Mouse (Mus musculus): ENCODE measurements around the gene Serpinb6c.
A peak's percentile ranks its signal among the peaks of the same experiment; 100 is the strongest.
"Not testable (repeated sequence)": the region's sequence is repeated elsewhere in the genome, so short reads cannot be mapped to it uniquely, and the experiment has no call there.

The Serpinb6c gene

DNA sequence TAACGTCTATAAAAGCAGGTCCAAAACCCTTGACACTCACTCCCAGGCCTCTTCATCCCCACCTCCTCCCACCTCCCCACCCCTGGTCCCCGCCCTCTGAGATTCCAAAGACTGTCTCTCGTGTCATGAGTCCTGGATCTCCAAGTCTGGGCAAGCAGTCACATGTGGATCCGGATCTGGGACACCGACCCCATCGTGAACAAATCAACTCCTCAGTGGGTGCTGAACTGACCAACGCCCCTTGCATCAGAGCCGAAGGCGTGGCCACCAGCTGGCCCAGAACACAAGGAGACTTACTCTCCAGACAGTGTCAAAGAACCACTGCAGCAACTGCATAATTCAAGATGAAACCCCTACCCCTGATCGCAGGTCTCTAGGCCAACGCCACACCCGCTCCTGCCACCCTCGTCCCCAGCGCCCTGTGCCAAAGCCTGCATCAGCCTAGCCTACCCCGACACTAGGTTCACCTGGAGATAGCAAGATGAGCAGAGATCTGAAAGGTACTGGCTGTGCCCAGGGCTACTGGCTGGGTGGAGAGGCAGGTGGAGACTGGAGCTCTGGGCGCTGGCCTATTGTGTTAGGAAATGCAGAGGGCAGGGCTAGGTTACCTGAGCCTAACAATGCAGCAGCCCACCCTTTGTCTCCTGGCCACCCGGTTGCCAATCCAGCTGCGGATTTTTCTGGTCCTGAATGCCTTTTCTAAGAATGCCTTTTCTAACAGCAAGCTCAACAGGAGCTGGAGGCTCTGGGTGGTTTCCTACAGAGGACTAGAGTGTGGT lies at the start of gene Serpinb6c:
Gene Serpinb6c, minus strand, starts transcription at position 533 of the 779 bp plus-strand sequence.
- DNase-seq (ENCODE audit: low read depth): no peak

DNA sequence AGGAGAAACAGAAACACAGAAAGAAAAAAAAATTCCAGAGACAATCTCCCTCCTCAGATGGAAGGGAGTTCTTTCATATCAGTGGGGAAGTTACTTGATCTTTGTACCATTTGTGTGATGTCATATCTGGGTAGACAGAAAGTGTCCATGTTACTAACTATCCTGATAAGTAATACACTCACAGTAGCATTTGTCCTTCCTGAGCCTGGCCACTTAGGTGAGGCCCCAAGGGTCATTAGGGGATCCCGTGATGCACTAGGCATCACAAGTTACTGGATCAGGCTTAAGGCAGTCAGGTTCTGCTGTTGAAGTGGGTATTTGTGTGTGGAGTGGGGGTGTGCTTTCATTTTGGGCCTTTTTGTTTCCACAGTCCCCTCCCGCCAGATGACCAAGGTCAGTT lies 47.4 kb upstream of the Serpinb6c start:
- DNase-seq (ENCODE audit: low read depth): no peak

DNA sequence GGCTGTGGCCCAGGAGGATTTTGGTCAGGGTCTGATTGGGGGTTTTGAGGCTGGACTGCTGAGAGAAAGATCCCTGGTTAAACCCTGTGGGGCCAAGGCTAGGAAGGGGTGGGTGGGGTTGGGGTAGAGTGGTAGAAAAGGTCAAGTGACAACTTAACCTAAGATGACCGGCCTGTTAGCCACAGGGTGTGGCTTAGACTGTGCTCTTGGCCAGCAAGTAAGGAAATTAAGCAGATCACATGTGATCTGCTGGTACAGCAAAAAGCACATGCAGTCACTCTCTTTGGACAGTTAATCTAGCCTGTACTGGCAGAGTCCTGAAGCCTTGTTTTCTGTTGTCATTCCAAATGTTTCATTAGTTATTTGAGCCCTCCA lies 46.6 kb upstream of the Serpinb6c start:
- peak; percentile 66 for DNase-seq (ENCODE audit: low read depth)

DNA sequence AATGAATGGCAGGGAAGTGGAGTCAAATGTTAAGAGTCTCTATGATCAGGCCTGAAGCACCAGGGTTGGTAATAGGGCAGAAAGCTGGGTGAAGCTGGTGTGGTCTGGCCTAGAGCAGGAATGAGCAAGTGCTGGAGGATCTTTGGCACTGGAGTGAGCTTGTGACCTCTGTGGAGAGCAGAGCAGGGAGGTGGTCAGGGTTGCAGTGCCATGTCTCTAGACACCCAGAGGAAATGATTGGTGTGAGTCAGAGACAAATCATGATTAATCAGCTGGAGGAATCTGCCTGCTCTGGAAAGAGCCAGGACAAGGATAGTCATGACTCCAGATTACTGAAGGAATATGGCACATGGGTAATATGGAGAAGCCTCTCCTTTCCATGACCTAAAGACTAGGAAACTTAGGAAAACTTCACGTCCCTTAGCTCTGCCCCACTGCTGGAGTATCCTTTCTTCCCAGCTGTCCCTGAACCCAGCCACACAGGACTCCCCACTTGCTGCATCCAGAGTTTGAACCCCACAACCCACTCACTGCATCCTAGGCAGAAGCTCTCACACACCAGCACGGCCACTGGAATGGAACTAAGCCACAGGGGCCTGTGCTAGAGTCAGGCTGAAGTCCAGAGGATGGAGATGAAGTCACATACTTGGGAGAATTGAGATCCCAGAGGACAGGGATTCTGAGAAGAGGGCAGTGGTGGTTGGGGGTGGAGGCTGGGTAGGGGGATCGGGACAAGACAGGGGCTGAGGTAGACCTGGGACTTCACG lies 46.0 kb upstream of the Serpinb6c start:
- DNase-seq (ENCODE audit: low read depth): peak; percentile 76

GRCm38 (mm10) chr13:33942212-33942779 lies 36.8 kb upstream of the Serpinb6c start:
- DNase-seq (ENCODE audit: low read depth): peak; percentile 23

DNA sequence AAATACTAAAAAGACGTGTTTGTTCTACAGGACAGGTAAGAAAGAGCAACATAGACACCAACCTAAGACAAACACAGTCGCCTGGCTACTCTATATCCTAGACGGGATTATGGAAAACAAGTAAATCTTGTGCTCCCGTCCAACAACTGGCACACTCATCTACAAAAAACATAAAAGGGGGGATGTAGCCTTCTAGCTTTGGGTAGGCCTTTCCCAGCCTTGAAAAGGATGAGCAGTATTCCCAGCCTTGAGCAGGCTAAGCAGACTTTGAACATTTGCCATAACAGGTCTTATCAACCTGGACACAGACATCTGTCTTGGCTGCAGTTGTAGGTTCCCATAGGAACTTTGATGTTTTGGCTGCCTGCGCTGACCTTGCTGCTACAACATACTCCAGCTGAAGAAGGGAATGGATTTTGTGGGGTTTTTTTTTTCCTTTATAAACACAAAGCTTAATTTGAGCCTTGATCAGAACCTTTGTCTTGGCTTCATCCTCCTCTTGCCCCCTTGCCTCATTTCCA lies 35.8 kb upstream of the Serpinb6c start:
- DNase-seq (ENCODE audit: low read depth): no peak

DNA sequence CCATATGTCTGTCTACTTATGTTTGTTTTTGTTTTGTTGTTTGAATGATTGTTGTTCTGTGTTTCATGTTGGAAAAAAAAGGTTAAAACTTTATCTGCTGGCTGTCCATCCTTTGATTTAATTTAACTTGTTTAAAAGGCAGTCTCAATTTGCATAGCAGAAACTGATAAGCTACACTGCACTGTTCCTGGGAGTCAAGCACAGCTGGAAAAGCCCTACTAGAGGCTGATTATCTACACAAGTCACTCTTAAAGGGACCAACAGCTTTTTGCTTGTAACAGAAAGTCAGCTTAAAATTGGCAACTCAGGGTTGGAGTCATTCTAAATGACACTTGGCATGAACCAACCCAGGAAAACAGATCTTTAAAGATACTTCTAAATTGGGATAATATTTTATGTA lies 32.1 kb upstream of the Serpinb6c start:
- DNase-seq (ENCODE audit: low read depth): not testable (repeated sequence)

GRCm38 (mm10) chr13:33937151-33937550 lies 31.6 kb upstream of the Serpinb6c start:
- DNase-seq (ENCODE audit: low read depth): no peak

DNA sequence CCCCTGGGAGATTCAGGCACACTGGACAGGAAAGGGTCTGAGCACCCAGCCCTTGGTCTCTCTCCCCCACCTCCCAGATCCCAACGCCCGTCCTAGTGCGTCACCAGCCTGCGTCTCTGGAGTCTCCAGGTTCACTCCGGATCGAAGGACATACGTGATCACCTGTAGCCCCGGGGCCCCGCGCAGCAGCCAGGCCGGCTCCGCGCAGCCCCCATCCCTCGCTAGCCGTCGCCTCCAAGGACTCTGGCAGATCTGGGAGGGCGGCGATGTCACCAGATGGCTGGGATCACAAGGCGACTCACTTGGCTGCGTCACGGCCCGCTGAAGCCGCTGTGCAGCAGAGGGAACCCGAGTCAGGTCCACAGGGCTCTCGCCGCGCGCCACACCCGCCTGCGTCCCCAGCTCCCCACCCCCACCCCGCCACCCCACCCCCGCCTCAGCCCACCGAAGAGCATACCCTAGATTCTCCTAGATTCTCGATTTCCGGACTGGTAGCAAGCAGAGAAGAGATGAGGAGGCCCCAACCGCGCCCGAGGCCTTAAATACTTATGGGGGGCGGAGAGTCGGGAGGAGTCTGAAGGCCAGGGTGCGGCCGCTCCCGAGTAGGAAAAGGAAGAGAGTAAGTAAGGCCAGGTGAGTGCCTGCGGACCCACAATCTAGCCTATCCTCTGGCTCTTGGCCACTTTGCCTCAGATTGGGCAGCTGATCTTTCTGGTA lies 30.1 kb upstream of the Serpinb6c start:
- DNase-seq (ENCODE audit: low read depth): no peak

- no peak for DNase-seq (ENCODE audit: low read depth)
Measured at GRCm38 (mm10) chr13:33934743-33935142, 29.2 kb upstream of the Serpinb6c start.

GRCm38 (mm10) chr13:33930912-33931311 lies 25.4 kb upstream of the Serpinb6c start:
- no peak for DNase-seq (ENCODE audit: low read depth)

DNA sequence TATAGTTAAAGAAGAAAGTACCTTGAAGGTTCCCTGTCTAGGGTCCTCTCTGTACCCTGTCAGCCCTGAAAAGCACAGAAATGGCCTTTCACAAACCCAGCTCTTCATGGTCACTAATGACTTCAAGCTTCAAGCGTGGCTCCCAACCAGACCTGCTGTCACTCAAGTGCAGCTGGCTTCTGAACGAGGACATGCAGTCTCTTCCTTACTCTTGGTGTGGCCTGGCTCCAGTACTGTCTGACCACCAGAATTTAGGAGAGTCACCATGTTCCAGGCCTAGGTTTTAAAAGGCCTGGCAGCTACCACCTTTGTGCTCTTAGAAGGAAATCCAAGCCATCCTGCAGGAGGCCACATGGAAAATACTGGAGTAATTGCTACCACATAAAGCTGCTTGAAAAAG lies 24.8 kb upstream of the Serpinb6c start:
- DNase-seq (ENCODE audit: low read depth): no peak

GRCm38 (mm10) chr13:33921699-33922098 lies 16.2 kb upstream of the Serpinb6c start:
- DNase-seq (ENCODE audit: low read depth): no peak

DNA sequence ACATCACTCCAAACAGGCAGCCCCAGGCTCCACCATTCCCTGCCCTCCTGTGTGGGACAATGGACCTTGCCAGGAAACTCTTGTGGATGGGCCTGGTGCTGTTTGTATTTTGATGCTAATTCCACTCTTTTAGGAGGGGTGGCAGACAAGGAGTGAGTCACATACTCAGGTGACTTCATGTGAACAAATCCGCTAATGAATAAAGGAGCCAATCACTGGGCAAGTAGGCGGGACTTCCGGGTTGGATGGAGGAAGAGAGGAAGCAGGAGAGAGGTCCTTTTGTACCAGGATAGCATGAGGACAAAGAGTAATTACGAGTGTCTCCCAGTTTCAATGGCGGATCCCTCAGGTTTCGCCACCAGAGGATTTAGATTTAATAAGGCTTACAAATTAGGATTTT lies 15.5 kb upstream of the Serpinb6c start:
- no peak for DNase-seq (ENCODE audit: low read depth)

- DNase-seq (ENCODE audit: low read depth): no peak
Measured at GRCm38 (mm10) chr13:33906821-33907220, 1.3 kb upstream of the Serpinb6c start.

DNA sequence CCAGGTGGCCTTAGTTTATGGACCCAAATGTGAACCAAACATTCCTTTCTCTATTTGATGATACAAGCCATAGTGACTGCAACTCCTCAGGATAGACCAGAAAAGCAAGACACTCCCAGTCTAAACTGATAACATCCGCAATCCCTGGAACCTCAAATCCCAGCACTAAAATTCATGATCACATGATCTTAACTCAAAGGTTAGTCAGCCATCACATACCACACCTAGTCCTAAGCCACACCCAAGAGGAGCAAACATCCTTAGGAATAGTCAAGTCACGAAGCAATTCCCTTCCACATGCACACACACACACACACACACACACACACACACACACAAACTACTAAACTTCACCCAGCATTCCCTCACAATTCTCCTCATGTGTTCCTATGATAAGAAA lies 2.2 kb downstream of the Serpinb6c start:
- no peak for DNase-seq (ENCODE audit: low read depth)

GRCm38 (mm10) chr13:33894207-33894606 lies 11.3 kb downstream of the Serpinb6c start:
- DNase-seq (ENCODE audit: low read depth): peak; percentile 65

GRCm38 (mm10) chr13:33843308-33843707 lies 62.2 kb downstream of the Serpinb6c start, which contains the start of gene Serpinb6e:
Gene Serpinb6e (minus strand): TSS chr13:33843408.
- no peak for DNase-seq (ENCODE audit: low read depth)

GRCm38 (mm10) chr13:33830751-33831150 lies 74.8 kb downstream of the Serpinb6c start:
- DNase-seq (ENCODE audit: low read depth): no peak
